ENCODE assay signal across 24 mouse cellular contexts in the genomic region with DNA sequence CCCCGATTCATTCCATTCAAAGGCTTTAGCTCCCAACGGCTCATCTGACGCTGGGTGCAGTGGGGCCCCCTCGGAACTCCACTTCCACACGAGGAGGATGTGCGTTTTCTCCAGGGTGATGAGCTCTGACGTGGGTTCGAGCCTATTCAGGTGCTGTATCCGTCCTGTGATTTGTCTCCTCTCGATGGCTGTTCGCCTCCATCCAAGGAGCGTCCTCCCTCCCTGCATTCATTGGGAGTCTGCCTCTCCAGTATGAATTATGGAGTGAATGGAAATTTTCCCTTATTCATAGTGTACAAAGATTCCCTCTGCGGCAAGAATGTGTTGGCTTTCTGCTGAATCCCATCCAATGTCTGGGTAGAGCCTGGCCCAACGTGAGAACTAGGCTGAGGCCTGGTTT. TPM values are rescaled to one million over a fixed set of nuclear protein-coding genes. Genes with fewer than 3 reads are reported as not detected.
DNase-seq lines count a peak whose midpoint lies in the region; TF ChIP-seq lines count a peak whose summit lies in the region.
"Had no signal": no experiment of that assay in that cellular context is flagged by ENCODE, and none has a peak within 500 bp of the region (broad histone marks: within the 10 kb centered on the region; RNA-seq: fewer than 3 reads in every experiment).

No protein-coding gene starts in this region.

- peak overlapping the region; percentile 53; the same call in 1 of the 2 replicates for H3K27ac ChIP-seq in left cerebral cortex, adult 2 months
- H3K27ac ChIP-seq: forebrain, embryonic 10.5 days; forebrain, embryonic 13.5 days; gastrocnemius, adult 2 months; heart, embryonic 15.5 days; hindbrain, embryonic 14.5 days; intestine, embryonic 15.5 days had no signal

- TF ChIP-seq CTCF in left cerebral cortex, adult 2 months (IDR thresholded peaks at IDR 0.05) = no peak
- TF ChIP-seq CTCF in E14TG2a.4 (conservative IDR thresholded peaks at IDR 0.05; ENCODE audit: low read length) = no peak

- no peak overlapping the region for H3K4me3 ChIP-seq in left cerebral cortex, adult 2 months
- H3K4me3 ChIP-seq in E14TG2a.4 (replicated peaks; ENCODE audit: low read length) = 0 out of 2 replicates have a peak overlapping the region, but pooled peaks have one; percentile 4
- H3K4me3 ChIP-seq: forebrain, embryonic 10.5 days; forebrain, embryonic 13.5 days; gastrocnemius, adult 2 months; heart, embryonic 12.5 days; heart, embryonic 15.5 days; intestine, embryonic 15.5 days had no signal

- intact Hi-C loops in left cerebral cortex, adult 2 months (cut with DNase I) = no loop called here

- no peaks in the 10 kb centered on the region for H3K27me3 ChIP-seq in E14TG2a.4 (ENCODE audit: insufficient read depth, low read length)
- H3K27me3 ChIP-seq: forebrain, embryonic 13.5 days; heart, embryonic 12.5 days; heart, embryonic 15.5 days; intestine, embryonic 15.5 days had no signal

- no peaks in the 10 kb centered on the region for H3K9me3 ChIP-seq in E14TG2a.4 (ENCODE audit: low read length)
- H3K9me3 ChIP-seq: forebrain, embryonic 10.5 days; forebrain, embryonic 13.5 days; heart, embryonic 12.5 days; heart, embryonic 15.5 days; intestine, embryonic 15.5 days had no signal

- DNase-seq in frontal cortex, postnatal 36 days (ENCODE audit: low spot score in 2 of 2) = peak; percentile 13 to 20
- DNase-seq in frontal cortex, postnatal 10 days (ENCODE audit: low spot score in 2 of 2) = no peak
- no peak for DNase-seq in left cerebral cortex, adult 2 months (ENCODE audit: extremely low spot score in 1 of 2, low spot score in 2 of 2)
- no peak for DNase-seq in left cerebral cortex, adult 18-20 months (ENCODE audit: low spot score in 2 of 2)
- DNase-seq in brain, adult 2 months (ENCODE audit: low read depth, low spot score) = peak; percentile 47
- DNase-seq in T-cell, adult 2 months (ENCODE audit: low spot score) = no peak
- DNase-seq: adrenal gland, postnatal 10 days; adrenal gland, postnatal 36 days; cerebellum, adult 11-12 months; cerebellum, adult 8-10 months; cerebellum, postnatal 14 days; gastrocnemius, adult 2 months; gastrocnemius, postnatal 14 days; heart, adult 11 months; heart, postnatal 10 days; heart, postnatal 4 days; kidney, adult 11 months had no signal

- H3K4me1 ChIP-seq in E14TG2a.4 (replicated peaks; ENCODE audit: low read depth, low read length) = peaks cover 83% of the 10 kb centered on the region
- H3K4me1 ChIP-seq: forebrain, embryonic 13.5 days had no signal

- H3K36me3 ChIP-seq in E14TG2a.4 (ENCODE audit: insufficient read depth, low read length) = peaks cover 78% of the 10 kb centered on the region
- H3K36me3 ChIP-seq: heart, embryonic 12.5 days; heart, embryonic 15.5 days; intestine, embryonic 15.5 days had no signal

RNA-seq across cellular contexts. Expression of a gene that starts 21.2 kb away (rescaled TPM):
- total RNA-seq in left cerebral cortex, adult 2 months (2021) = 100 to 1,000 TPM; 256 to 271 TPM
- 100 to 1,000 TPM; 281 to 287 TPM for total RNA-seq in left cerebral cortex, adult 18-20 months (2021)

RNA-seq across cellular contexts. Expression of a gene that starts 23.9 kb away (rescaled TPM):
- 10 to 100 TPM; 94.8 to 95.0 TPM for total RNA-seq in left cerebral cortex, adult 2 months (2021)
- total RNA-seq in left cerebral cortex, adult 18-20 months (2021) = 10 to 100 TPM; 97.1 to 99.0 TPM

RNA-seq across cellular contexts. Expression of a gene that starts 34.5 kb away (rescaled TPM):
- total RNA-seq in left cerebral cortex, adult 2 months (2021) = under 1 TPM; 0.30 to 0.32 TPM
- not detected for total RNA-seq in left cerebral cortex, adult 18-20 months (2021)

RNA-seq across cellular contexts. Expression of a gene that starts 48.9 kb away (rescaled TPM):
- 10 to 100 TPM in 1 of 2 experiments, 1 to 10 TPM in 1; 9.4 to 12.8 TPM for total RNA-seq in left cerebral cortex, adult 2 months (2021)
- 1 to 10 TPM; 7.3 to 8.8 TPM for total RNA-seq in left cerebral cortex, adult 18-20 months (2021)

RNA-seq across cellular contexts. Expression of a gene that starts 54.9 kb away (rescaled TPM):
- total RNA-seq in left cerebral cortex, adult 2 months (2021) = 10 to 100 TPM; 38.7 to 39.1 TPM
- total RNA-seq in left cerebral cortex, adult 18-20 months (2021) = 10 to 100 TPM; 32.2 to 32.8 TPM

Comparison
In these comparisons a context has a peak if more than half of its experiments do, and no peak if none do; other contexts are left out.
1. DNase-seq: peak in frontal cortex, postnatal 36 days (2 of 2) and brain, adult 2 months (single experiment); none in frontal cortex, postnatal 10 days (0 of 2), left cerebral cortex, adult 2 months (0 of 2), left cerebral cortex, adult 18-20 months (0 of 2) and T-cell, adult 2 months (single experiment).